Mouse (Mus musculus) midbrain, embryonic 12.5 days (tissue): ENCODE data around the gene Ptprm. TPM values are rescaled to one million over a fixed set of nuclear protein-coding genes. Genes with fewer than 3 reads are reported as not detected.
"Not testable (repeated sequence)": the region's sequence is repeated elsewhere in the genome, so short reads cannot be mapped to it uniquely, and the experiment has no call there.

ENCODE experiments used
- ATAC-seq: fragments of 200-750 bp; cut with Nextera tagmentation; 2 replicates; pipeline ENCODE4 v1.8.0; 2017; ENCODE audit warnings: low read depth, moderate TSS enrichment, moderate library complexity; ENCODE audit not compliant: low FRiP score
- H3K27ac ChIP-seq: fragments of 300-500 bp; sonication (generic); replicated peaks from 2 replicates; pipeline ENCODE4 v1.5.1; 2016; ENCODE audit warnings: mild to moderate bottlenecking
- H3K27me3 ChIP-seq: fragments of 300-500 bp; sonication (generic); 2 replicates; pipeline ENCODE4 v1.6.1; 2016; ENCODE audit warnings: mild to moderate bottlenecking
- H3K36me3 ChIP-seq: fragments of 300-500 bp; sonication (generic); 2 replicates; pipeline ENCODE4 v1.6.1; 2016
- H3K4me1 ChIP-seq: fragments of 300-500 bp; sonication (generic); 2 replicates; pipeline ENCODE4 v1.6.1; 2016
- H3K4me2 ChIP-seq: fragments of 300-500 bp; sonication (generic); replicated peaks from 2 replicates; pipeline ENCODE4 v1.6.1; 2016; ENCODE audit warnings: mild to moderate bottlenecking, moderate library complexity
- H3K4me3 ChIP-seq: fragments of 300-500 bp; sonication (generic); 2 replicates; pipeline ENCODE4 v1.5.1; 2016; ENCODE audit warnings: mild to moderate bottlenecking
- H3K9ac ChIP-seq: fragments of 300-500 bp; sonication (generic); replicated peaks from 2 replicates; pipeline ENCODE4 v1.6.1; 2016; ENCODE audit warnings: mild to moderate bottlenecking, moderate library complexity
- H3K9me3 ChIP-seq: fragments of 300-500 bp; sonication (generic); 2 replicates; pipeline ENCODE4 v1.6.1; 2016; ENCODE audit warnings: mild to moderate bottlenecking
- WGBS: fragments of 180-500 bp; shearing (Covaris S2); methylation state at CpG from one replicate; pipeline ENCODE4 v1.1.7; 2016; 5-methylcytosine and 5-hydroxymethylcytosine counted together
- polyA plus RNA-seq: library from polyadenylated mRNA; unstranded; fragments of >200 nt; fragmentation: Nextera tagmentation; extraction: Ambion mirVana; gene quantifications from 2 replicates; pipeline ENCODE4 v1.2.1, GENCODE M21; 2016

Gene Ptprm
- polyA plus RNA-seq, 1 experiment from 2014 or later = 11.8 TPM

GRCm38 (mm10) chr17:66871396-66871795 is 482.9 kb downstream of the Ptprm start:
- Histone ChIP-seq H3K9ac (no peak overlapping the region), H3K36me3 (no peaks in the 10 kb centered on the region), H3K27ac (no peak overlapping the region), H3K9me3 (no peaks in the 10 kb centered on the region), H3K4me2 (no peak overlapping the region), H3K4me1 (peaks cover 9% of the 10 kb centered on the region; the same call in 1 of the 2 replicates), H3K4me3 (no peak overlapping the region), H3K27me3 (no peaks in the 10 kb centered on the region)
- no peak for ATAC-seq
- 77% methylated on average over 4 of the region's 4 CpGs for WGBS

- no peak overlapping the region for H3K4me2 ChIP-seq
- peak; percentile 62; the same call in 1 of the 2 replicates for ATAC-seq
These were observed 484.7 kb downstream of the Ptprm start for GRCm38 (mm10) chr17:66869581-66870002.

GRCm38 (mm10) chr17:66864441-66864840 is 489.8 kb downstream of the Ptprm start:
- Histone ChIP-seq H3K4me3 (no peak overlapping the region), H3K27me3 (no peaks in the 10 kb centered on the region), H3K36me3 (no peaks in the 10 kb centered on the region), H3K27ac (no peak overlapping the region), H3K9ac (no peak overlapping the region), H3K9me3 (no peaks in the 10 kb centered on the region), H3K4me1 (no peaks in the 10 kb centered on the region; the same call in 1 of the 2 replicates), H3K4me2 (no peak overlapping the region)
- 55% methylated on average over 4 of the region's 4 CpGs for WGBS
- no peak for ATAC-seq

More at GRCm38 (mm10) chr17:66869581-66870002, 484.7 kb downstream of the Ptprm start:
- no peaks in the 10 kb centered on the region for H3K36me3 ChIP-seq
- H3K27ac ChIP-seq = peak overlapping the region; percentile 15; the same call in 1 of the 2 replicates
- peaks cover 7% of the 10 kb centered on the region; the same call in 1 of the 2 replicates for H3K4me1 ChIP-seq
- H3K9me3 ChIP-seq = no peaks in the 10 kb centered on the region
- H3K9ac ChIP-seq = no peak overlapping the region
- no peaks in the 10 kb centered on the region for H3K27me3 ChIP-seq
- no peak overlapping the region for H3K4me3 ChIP-seq
- 78% methylated on average over 13 of the region's 13 CpGs for WGBS

GRCm38 (mm10) chr17:66861557-66861956 is 492.7 kb downstream of the Ptprm start:
- no peak overlapping the region for H3K4me3 ChIP-seq
- no peaks in the 10 kb centered on the region for H3K36me3 ChIP-seq
- no peak overlapping the region for H3K27ac ChIP-seq
- no peak for ATAC-seq
- no peak overlapping the region for H3K9ac ChIP-seq
- no peak overlapping the region for H3K4me2 ChIP-seq
- whole genome bisulfite sequencing = 32% methylated on average over 2 of the region's 2 CpGs
- H3K4me1 ChIP-seq = no peaks in the 10 kb centered on the region
- no peaks in the 10 kb centered on the region for H3K9me3 ChIP-seq
- no peaks in the 10 kb centered on the region for H3K27me3 ChIP-seq

GRCm38 (mm10) chr17:66858757-66859156 is 495.5 kb downstream of the Ptprm start:
- Histone ChIP-seq H3K9me3 (no peaks in the 10 kb centered on the region), H3K9ac (no peak overlapping the region), H3K36me3 (no peaks in the 10 kb centered on the region), H3K4me1 (no peaks in the 10 kb centered on the region), H3K4me3 (no peak overlapping the region), H3K27ac (no peak overlapping the region), H3K27me3 (no peaks in the 10 kb centered on the region), H3K4me2 (no peak overlapping the region)
- no peak for ATAC-seq

GRCm38 (mm10) chr17:66852496-66852895 is 501.8 kb downstream of the Ptprm start:
- H3K27me3 ChIP-seq = no peaks in the 10 kb centered on the region
- no peaks in the 10 kb centered on the region for H3K36me3 ChIP-seq
- no peak overlapping the region for H3K4me2 ChIP-seq
- no peak overlapping the region for H3K27ac ChIP-seq
- ATAC-seq = no peak
- no peak overlapping the region for H3K4me3 ChIP-seq
- WGBS = 77% methylated on average over 6 of the region's 6 CpGs
- no peak overlapping the region for H3K9ac ChIP-seq
- no peaks in the 10 kb centered on the region for H3K9me3 ChIP-seq
- no peaks in the 10 kb centered on the region for H3K4me1 ChIP-seq

GRCm38 (mm10) chr17:66847011-66847410 is 507.2 kb downstream of the Ptprm start:
- not testable (repeated sequence) for H3K9me3 ChIP-seq, H3K36me3 ChIP-seq, H3K4me1 ChIP-seq, H3K27me3 ChIP-seq, H3K27ac ChIP-seq, H3K4me2 ChIP-seq, H3K9ac ChIP-seq, ATAC-seq, H3K4me3 ChIP-seq
- WGBS = 91% methylated on average over 4 of the region's 4 CpGs

- Histone ChIP-seq H3K4me3 (no peak overlapping the region), H3K27ac (no peak overlapping the region), H3K9me3 (no peaks in the 10 kb centered on the region), H3K4me2 (no peak overlapping the region), H3K9ac (no peak overlapping the region), H3K36me3 (no peaks in the 10 kb centered on the region), H3K4me1 (no peaks in the 10 kb centered on the region), H3K27me3 (peaks cover 12% of the 10 kb centered on the region)
- 92% methylated on average over 2 of the region's 2 CpGs for WGBS
- no peak for ATAC-seq
These were observed 531.9 kb downstream of the Ptprm start for GRCm38 (mm10) chr17:66822347-66822746.

- Histone ChIP-seq H3K36me3 (no peaks in the 10 kb centered on the region), H3K9me3 (no peaks in the 10 kb centered on the region), H3K9ac (no peak overlapping the region), H3K4me1 (peaks cover 12% of the 10 kb centered on the region), H3K4me3 (no peak overlapping the region), H3K4me2 (no peak overlapping the region), H3K27me3 (peaks cover 27% of the 10 kb centered on the region), H3K27ac (no peak overlapping the region)
- no peak for ATAC-seq
- 82% methylated on average over 4 of the region's 4 CpGs for WGBS
These were observed 536.9 kb downstream of the Ptprm start for GRCm38 (mm10) chr17:66817380-66817779.

- Histone ChIP-seq H3K9ac (no peak overlapping the region), H3K4me2 (no peak overlapping the region), H3K9me3 (no peaks in the 10 kb centered on the region), H3K4me3 (no peak overlapping the region), H3K4me1 (peaks cover 12% of the 10 kb centered on the region), H3K36me3 (no peaks in the 10 kb centered on the region), H3K27ac (no peak overlapping the region), H3K27me3 (peaks cover 27% of the 10 kb centered on the region)
- ATAC-seq = peak; percentile 47; the same call in 1 of the 2 replicates
- WGBS = 6% methylated on average over 2 of the region's 2 CpGs
These were observed 538.3 kb downstream of the Ptprm start for GRCm38 (mm10) chr17:66815921-66816320.

GRCm38 (mm10) chr17:66813786-66814185 is 540.5 kb downstream of the Ptprm start:
- no peaks in the 10 kb centered on the region for H3K9me3 ChIP-seq
- H3K4me2 ChIP-seq = no peak overlapping the region
- H3K9ac ChIP-seq = no peak overlapping the region
- H3K27ac ChIP-seq = no peak overlapping the region
- 87% methylated on average over 6 of the region's 6 CpGs for WGBS
- peaks cover 31% of the 10 kb centered on the region for H3K27me3 ChIP-seq
- H3K4me3 ChIP-seq = no peak overlapping the region
- peaks cover 12% of the 10 kb centered on the region for H3K4me1 ChIP-seq
- no peak for ATAC-seq
- no peaks in the 10 kb centered on the region for H3K36me3 ChIP-seq

GRCm38 (mm10) chr17:66813346-66813745 is 540.9 kb downstream of the Ptprm start:
- H3K27me3 ChIP-seq = peaks cover 29% of the 10 kb centered on the region

GRCm38 (mm10) chr17:66809786-66810185 is 544.5 kb downstream of the Ptprm start:
- Histone ChIP-seq H3K4me1 (no peaks in the 10 kb centered on the region), H3K9ac (no peak overlapping the region), H3K4me3 (no peak overlapping the region), H3K36me3 (no peaks in the 10 kb centered on the region), H3K4me2 (no peak overlapping the region), H3K9me3 (no peaks in the 10 kb centered on the region), H3K27me3 (peaks cover 12% of the 10 kb centered on the region; the same call in 1 of the 2 replicates), H3K27ac (no peak overlapping the region)
- no peak for ATAC-seq
- 81% methylated on average over 5 of the region's 5 CpGs for WGBS

More at GRCm38 (mm10) chr17:66813346-66813745, 540.9 kb downstream of the Ptprm start:
- 91% methylated on average over 10 of the region's 10 CpGs for WGBS
- Histone ChIP-seq H3K9me3 (no peaks in the 10 kb centered on the region), H3K36me3 (no peaks in the 10 kb centered on the region), H3K4me2 (no peak overlapping the region), H3K4me1 (peaks cover 12% of the 10 kb centered on the region), H3K9ac (no peak overlapping the region), H3K27ac (no peak overlapping the region), H3K4me3 (no peak overlapping the region)
- ATAC-seq = no peak
